Mouse (Mus musculus): ENCODE results near the gene Rgs21. TPM values are rescaled to one million over a fixed set of nuclear protein-coding genes. Genes with fewer than 3 reads are reported as not detected.

Rgs21 gene
- not detected in 2 replicates for polyA plus RNA-seq (2012; rRNA removed)

GRCm38 (mm10) chr1:144567567-144567966 is at the start of gene Rgs21:
Gene Rgs21 (minus strand): TSS chr1:144567667.

Other genes starting within 250 kb of the Rgs21 start
- gene Rgs18, start 207.8 kb upstream of the Rgs21 start, polyA plus RNA-seq (2012; rRNA removed), result 0.05 TPM in 2 replicates

All from colon, adult 2 months (tissue).